Mouse (Mus musculus) bone marrow, adult 2 months (tissue): ENCODE results near the gene Arhgap9. TPM values are rescaled to one million over a fixed set of nuclear protein-coding genes. Genes with fewer than 3 reads are reported as not detected.
A peak's percentile ranks its signal among the peaks of the same experiment; 100 is the strongest.

Experiments
- H3K27ac ChIP-seq: fragments of 200-500 bp; 2 replicates; pipeline ENCODE4 v1.5.1; 2012; ENCODE audit warnings: low read depth, mild to moderate bottlenecking, control low read depth, inconsistent platforms, low read length; ENCODE audit not compliant: control insufficient read depth, poor library complexity, insufficient read depth
- H3K4me1 ChIP-seq: fragments of 200-500 bp; 2 replicates; pipeline ENCODE4 v1.6.1; 2011; ENCODE audit warnings: low read length; ENCODE audit not compliant: control insufficient read depth, insufficient read depth
- H3K4me3 ChIP-seq: fragments of 200-500 bp; replicated peaks from 2 replicates; pipeline ENCODE3; 2011; ENCODE audit warnings: mild to moderate bottlenecking, low read depth, low read length, control low read depth; ENCODE audit not compliant: control insufficient read depth
- CTCF ChIP-seq: fragments of 200-500 bp; IDR thresholded peaks from 2 replicates; pipeline ENCODE4 v1.5.1; 2011; ENCODE audit warnings: low read length, control low read depth; ENCODE audit not compliant: control insufficient read depth, insufficient read depth
- POLR2A ChIP-seq: fragments of 200-500 bp; IDR thresholded peaks from 2 replicates; pipeline ENCODE4 v1.6.1; 2011; ENCODE audit warnings: low read depth, mild to moderate bottlenecking, control low read depth, low read length, borderline replicate concordance; ENCODE audit not compliant: control insufficient read depth
- WGBS: fragments of 180-500 bp; shearing (Covaris S2); methylation state at CpG from one replicate; pipeline ENCODE4 v1.1.7; 2018; 5-methylcytosine and 5-hydroxymethylcytosine counted together
- polyA plus RNA-seq: library from polyadenylated mRNA; stranded (reverse); fragments of >200 nt; gene quantifications from 2 replicates; pipeline ENCODE4 v1.2.4, GENCODE M21; 2011; ENCODE audit warnings: low replicate concordance; ENCODE audit not compliant: missing spikeins, insufficient read depth, insufficient read length

Arhgap9 gene
- 30.1 and 77.2 TPM in 2 replicates for polyA plus RNA-seq

DNA sequence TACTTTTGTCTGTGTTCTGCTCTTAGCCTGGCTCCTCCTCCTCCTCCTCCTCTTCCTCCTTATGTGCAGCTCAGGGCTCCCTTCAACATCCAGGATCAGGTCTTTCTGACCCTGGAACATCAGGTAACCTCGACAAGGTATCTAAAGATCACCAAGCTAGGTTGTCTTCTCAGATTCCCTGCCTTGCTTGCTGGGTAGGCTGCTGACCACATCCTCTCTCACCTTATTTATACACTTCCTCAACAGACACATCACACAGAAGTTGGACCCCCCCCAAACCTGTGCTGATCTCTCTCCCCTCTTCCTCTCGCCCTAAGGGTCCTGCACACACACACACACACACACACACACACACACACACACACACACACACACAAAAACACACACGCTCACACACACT, at the start of gene Arhgap9:
Arhgap9 (plus strand) TSS at position 344 of the 400 bp plus-strand sequence.
- Histone ChIP-seq H3K4me1 (peaks cover 6% of the 10 kb centered on the region; the same call in 1 of the 2 replicates), H3K4me3 (peak within 1 kb of the TSS; percentile 79), H3K27ac (peak within 1 kb of the TSS; percentile 96)
- TF ChIP-seq POLR2A: no peak
- TF ChIP-seq CTCF: no peak
- WGBS: 46% methylated on average over 3 of the region's 3 CpGs

DNA sequence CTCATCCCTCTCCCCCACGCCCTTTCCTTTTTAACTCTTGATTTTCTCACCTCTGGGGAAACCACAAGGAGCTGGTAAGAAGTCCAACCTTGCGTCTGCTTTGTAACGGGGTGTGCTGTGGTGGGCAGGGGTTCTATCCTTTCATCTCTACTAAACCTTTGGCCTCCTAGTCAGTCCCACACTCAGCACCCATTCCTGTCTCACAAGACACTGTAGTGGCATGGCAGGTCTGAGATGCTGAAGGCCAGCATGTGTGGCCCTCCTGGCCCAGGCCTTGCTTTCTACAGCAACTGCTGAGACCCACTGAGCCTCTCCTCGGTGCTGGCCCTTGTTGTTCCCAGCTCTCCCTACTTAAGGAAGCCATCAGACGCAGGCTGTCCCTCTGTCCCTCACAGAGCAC, 49.4 kb upstream of the Arhgap9 start:
- TF ChIP-seq CTCF (no peak), POLR2A (no peak)
- H3K27ac ChIP-seq: no peak overlapping the region
- 94% methylated on average over 5 of the region's 5 CpGs for WGBS
- H3K4me1 ChIP-seq: no peaks in the 10 kb centered on the region
- no peak overlapping the region for H3K4me3 ChIP-seq

DNA sequence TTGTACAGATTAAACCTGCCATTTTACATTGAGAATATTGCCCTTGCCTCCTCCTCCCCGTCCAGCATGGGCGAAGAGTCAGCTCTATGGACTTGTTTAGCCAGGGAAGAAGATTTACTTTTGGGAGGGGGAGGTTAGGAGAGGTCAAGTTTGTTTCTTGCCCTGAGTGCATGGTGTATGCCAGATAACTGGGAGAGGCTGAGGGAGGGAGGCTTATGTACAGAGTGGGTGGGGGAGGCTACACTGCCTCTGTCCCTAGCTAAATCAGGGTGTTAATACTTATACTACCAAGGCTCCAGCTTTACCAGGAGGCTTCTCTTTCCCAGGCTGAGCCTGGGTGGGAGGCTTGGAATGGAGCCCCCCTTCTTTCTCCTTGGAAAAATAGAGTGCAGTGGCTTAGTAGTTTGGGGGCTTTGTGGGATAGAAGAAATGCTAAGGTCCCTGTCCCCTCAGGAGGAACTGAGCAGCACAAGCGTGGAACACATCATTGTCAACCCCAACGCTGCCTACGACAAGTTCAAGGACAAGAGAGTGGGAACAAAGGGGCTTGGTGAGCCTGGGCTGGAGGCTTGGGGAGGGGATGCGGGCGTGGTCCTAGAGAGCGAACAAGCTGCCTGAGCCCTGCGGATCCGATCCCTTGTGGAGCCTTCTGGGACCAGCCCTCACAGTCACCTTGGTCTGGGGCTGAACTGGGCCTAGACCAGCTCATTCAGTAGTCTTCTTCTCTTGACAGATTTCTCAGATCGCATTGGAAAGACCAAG, 47.3 kb upstream of the Arhgap9 start:
- H3K4me3 ChIP-seq: no peak overlapping the region
- TF ChIP-seq CTCF (no peak), POLR2A (no peak)
- no peaks in the 10 kb centered on the region for H3K4me1 ChIP-seq
- no peak overlapping the region for H3K27ac ChIP-seq
- WGBS: 90% methylated on average over 11 of the region's 11 CpGs

DNA sequence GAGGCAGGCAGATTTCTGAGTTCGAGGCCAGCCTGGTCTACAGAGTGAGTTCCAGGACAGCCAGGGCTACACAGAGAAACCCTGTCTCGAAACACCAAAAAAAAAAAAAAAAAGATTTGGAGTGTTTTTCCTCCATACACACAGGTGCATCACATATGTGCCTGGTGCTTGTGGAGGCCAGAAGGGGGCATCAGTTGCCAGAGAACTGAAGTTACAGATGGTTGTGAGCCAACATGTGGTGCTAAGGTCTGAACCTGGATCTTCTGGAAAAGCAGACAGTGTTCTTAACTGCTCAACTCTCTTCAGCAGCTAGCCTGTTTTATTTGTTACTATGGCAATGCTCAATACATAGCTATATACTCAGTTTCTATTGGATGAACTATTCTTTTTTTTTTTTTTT, 42.0 kb upstream of the Arhgap9 start:
- H3K4me1 ChIP-seq: no peaks in the 10 kb centered on the region
- TF ChIP-seq CTCF (no peak), POLR2A (no peak)
- 87% methylated on average over 2 of the region's 2 CpGs for WGBS
- H3K4me3 ChIP-seq: no peak overlapping the region
- H3K27ac ChIP-seq: no peak overlapping the region

DNA sequence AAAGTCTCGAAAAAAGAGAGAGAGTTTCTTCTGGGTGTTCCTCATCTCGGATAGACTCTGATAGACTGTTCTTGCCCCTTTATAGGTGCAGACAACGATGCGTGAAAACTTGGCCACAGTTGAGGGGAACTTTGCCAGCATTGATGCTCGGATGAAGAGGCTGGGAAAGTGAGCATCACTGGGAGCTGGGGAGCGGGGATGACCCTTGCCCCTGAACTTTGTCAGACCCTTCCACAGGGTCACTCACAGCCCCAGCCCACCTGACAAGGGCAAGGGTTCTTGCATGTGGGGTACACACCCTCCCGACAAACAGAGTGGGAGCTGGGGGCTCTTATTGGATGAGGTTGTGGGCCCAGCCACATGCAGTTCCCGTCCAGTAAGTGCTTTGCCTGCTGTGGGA, 40.4 kb upstream of the Arhgap9 start:
- no peak for TF ChIP-seq CTCF
- TF ChIP-seq POLR2A: no peak
- Histone ChIP-seq H3K4me3 (no peak overlapping the region), H3K27ac (no peak overlapping the region), H3K4me1 (no peaks in the 10 kb centered on the region)
- WGBS: 87% methylated on average over 8 of the region's 8 CpGs

DNA sequence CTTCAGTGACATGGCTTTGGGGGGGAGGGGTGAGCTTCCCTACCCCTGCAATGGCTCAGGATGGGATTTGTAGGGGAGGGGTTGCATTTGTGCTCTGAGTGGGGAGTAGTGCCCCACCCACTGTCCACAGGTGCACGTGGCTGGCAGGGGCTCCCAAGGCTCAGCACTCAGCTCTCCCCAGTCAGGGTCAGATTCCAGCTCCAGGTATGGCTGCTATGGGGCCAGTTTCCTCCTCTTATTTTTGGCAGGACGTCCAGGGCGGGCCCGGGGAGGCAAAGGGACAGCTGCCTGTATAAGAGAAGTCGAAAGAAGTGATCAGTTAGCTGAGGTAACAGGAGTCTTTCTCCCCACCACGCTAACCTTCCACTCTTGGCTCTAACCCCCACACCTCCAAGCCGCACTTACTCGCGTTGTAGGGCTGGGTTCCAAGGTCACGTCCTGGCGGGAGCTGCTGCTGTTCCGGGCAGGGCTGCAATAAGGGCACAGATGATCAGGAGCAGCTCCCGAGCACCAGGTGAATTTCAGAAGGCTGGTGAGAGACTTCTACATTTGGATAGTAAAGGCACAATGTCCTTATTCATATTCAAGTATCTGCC, 39.0 kb upstream of the Arhgap9 start:
- TF ChIP-seq CTCF: no peak
- no peak for TF ChIP-seq POLR2A
- no peak overlapping the region for H3K27ac ChIP-seq
- H3K4me1 ChIP-seq: no peaks in the 10 kb centered on the region; the same call in 1 of the 2 replicates
- H3K4me3 ChIP-seq: no peak overlapping the region
- WGBS: 87% methylated on average over 13 of the region's 13 CpGs

DNA sequence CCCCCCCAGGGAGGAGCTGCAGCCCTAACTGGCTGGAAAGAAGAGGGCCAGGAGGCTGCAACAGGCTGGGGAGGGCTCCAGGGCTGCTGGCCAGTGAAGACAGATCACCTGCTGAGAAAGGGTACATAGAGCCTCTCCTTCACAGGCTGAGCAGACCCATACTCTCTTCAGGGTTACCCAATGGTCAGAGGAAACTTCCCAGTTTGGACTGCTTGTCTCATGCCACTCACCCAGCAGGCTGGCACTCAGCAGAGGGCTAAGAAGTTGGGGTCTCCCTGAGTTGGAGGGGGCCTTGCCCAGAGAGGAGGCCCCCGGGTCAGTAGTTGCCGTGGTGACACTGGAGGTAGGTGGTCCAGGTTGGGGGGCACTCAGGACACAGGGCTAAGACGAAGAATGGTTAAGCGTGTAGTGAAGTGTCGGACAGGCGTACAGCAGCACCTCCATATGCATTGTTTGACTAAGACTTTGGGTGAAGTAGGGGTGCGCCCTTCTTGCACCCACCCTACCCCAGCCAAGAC, 37.6 kb upstream of the Arhgap9 start:
- Histone ChIP-seq H3K4me1 (no peaks in the 10 kb centered on the region; the same call in 1 of the 2 replicates), H3K27ac (no peak overlapping the region), H3K4me3 (no peak overlapping the region)
- TF ChIP-seq POLR2A: no peak
- no peak for TF ChIP-seq CTCF
- WGBS: 94% methylated on average over 7 of the region's 7 CpGs

DNA sequence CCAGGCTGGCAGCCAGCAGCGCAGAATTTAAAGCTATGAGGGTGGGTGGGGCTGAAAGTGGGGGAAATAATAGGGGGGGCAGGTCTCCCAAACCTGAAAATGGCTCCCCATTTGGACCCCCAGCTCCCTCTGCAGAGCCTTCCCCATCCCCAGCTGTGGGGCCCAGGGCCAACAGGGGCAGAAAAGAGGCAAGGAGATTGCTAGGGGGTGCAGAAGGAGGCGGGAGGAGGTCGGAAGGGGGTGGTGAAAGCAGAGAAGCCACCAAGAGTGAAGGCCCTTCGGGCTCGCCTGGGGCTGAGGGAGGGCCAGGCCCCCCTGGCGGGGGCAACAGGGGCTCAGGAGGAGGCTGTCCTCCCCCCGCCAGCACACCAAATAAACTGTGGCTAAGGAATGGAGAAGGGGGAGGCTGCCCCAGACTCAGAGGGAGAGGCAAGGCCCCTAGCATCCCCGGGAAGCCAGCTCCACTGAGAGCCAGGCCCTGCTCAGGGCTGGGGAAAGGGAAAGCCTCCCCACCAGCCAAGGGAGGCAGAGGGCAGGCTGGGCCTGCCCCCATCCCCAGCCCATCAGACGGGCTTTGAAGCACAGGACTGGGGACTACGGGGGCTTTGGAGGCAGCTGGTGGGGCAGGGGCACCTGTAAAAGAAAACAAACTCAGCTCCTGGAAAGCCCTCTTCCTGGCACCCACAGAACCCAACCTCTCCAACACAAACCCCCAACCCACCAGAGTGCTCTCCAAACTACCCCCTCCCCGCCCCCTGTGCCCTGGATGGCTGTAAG, 36.9 kb upstream of the Arhgap9 start:
- TF ChIP-seq CTCF (no peak), POLR2A (no peak)
- no peaks in the 10 kb centered on the region; the same call in 1 of the 2 replicates for H3K4me1 ChIP-seq
- 89% methylated on average over 11 of the region's 11 CpGs for WGBS
- H3K4me3 ChIP-seq: no peak overlapping the region
- no peak overlapping the region for H3K27ac ChIP-seq
